Mouse (Mus musculus) MEL (cell line): ENCODE results near the gene Snx29. TPM values are rescaled to one million over a fixed set of nuclear protein-coding genes. Genes with fewer than 3 reads are reported as not detected.

Experiments used
- DNase-seq: peaks from one replicate; pipeline ENCODE4 v3.0.0; 2011; ENCODE audit warnings: low read depth, low spot score
- H3K27ac ChIP-seq: 2 replicates; pipeline ENCODE4 v1.5.1; 2012; ENCODE audit warnings: low read depth, mild to moderate bottlenecking, control low read depth, low read length, moderate library complexity; ENCODE audit not compliant: control insufficient read depth
- H3K27me3 ChIP-seq, 2 experiments: fragments of 150-350 bp in 1 of 2; sonication (generic) in 1 of 2; 2 replicates each; pipeline ENCODE4 v1.6.1; 2012; ENCODE audit warnings: low read length in 2 of 2, mild to moderate bottlenecking in 2 of 2, improper control_type of control experiment in 1 of 2, moderate library complexity in 1 of 2; ENCODE audit not compliant: insufficient read depth in 2 of 2, control insufficient read depth in 1 of 2
- H3K36me3 ChIP-seq, 2 experiments: 2 replicates each; pipeline ENCODE4 v1.6.1; 2012 to 2014; ENCODE audit warnings: low read length in 2 of 2, improper control_type of control experiment in 1 of 2, inconsistent platforms in 1 of 2, mild to moderate bottlenecking in 1 of 2; ENCODE audit not compliant: insufficient read depth in 2 of 2, control insufficient read depth in 1 of 2
- H3K4me1 ChIP-seq, 2 experiments: fragments of 150-350 bp in 1 of 2; sonication (generic) in 1 of 2; 2 replicates each; pipeline ENCODE4 v1.6.1; 2012; ENCODE audit warnings: low read length in 2 of 2, improper control_type of control experiment in 1 of 2, mild to moderate bottlenecking in 1 of 2; ENCODE audit not compliant: insufficient read depth in 2 of 2, control insufficient read depth in 1 of 2
- H3K4me3 ChIP-seq, 2 experiments: fragments of 150-350 bp in 1 of 2; sonication (generic) in 1 of 2; 2 replicates each; pipeline ENCODE4 v1.5.1; 2012; ENCODE audit warnings: low read depth in 2 of 2, low read length in 2 of 2, mild to moderate bottlenecking in 2 of 2, moderate library complexity in 2 of 2, control low read depth in 1 of 2, improper control_type of control experiment in 1 of 2; ENCODE audit not compliant: control insufficient read depth in 1 of 2, insufficient read depth in 1 of 2
- H3K79me2 ChIP-seq: 2 replicates; pipeline ENCODE4 v1.6.1; 2012; ENCODE audit warnings: mild to moderate bottlenecking, low read length, moderate library complexity; ENCODE audit not compliant: control insufficient read depth, poor library complexity, insufficient read depth
- H3K9ac ChIP-seq: 2 replicates; pipeline ENCODE4 v1.6.1; 2012; ENCODE audit warnings: low read depth, mild to moderate bottlenecking, control low read depth, low read length, moderate library complexity; ENCODE audit not compliant: control insufficient read depth, poor library complexity, severe bottlenecking
- H3K9me3 ChIP-seq: fragments of 150-350 bp; sonication (generic); replicated peaks from 2 replicates; pipeline ENCODE4 v1.6.1; 2012; ENCODE audit warnings: mild to moderate bottlenecking, low read length, improper control_type of control experiment, moderate library complexity; ENCODE audit not compliant: insufficient read depth
- BHLHE40 ChIP-seq: IDR thresholded peaks from 2 replicates; pipeline ENCODE4 v1.6.1; 2012; ENCODE audit warnings: low read depth, mild to moderate bottlenecking, inconsistent platforms, low read length, improper control_type of control experiment, borderline replicate concordance
- CHD1 ChIP-seq: IDR thresholded peaks from 2 replicates; pipeline ENCODE4 v1.6.1; 2012; ENCODE audit warnings: low read depth, mild to moderate bottlenecking, inconsistent platforms, low read length, improper control_type of control experiment
- CTCF ChIP-seq, 3 experiments: IDR thresholded peaks in 2 of 3; conservative IDR thresholded peaks in 1 of 3; 2 replicates each; pipeline ENCODE4 v1.5.1; 2011 to 2012; ENCODE audit warnings: low read length in 3 of 3, low read depth in 2 of 3, mild to moderate bottlenecking in 2 of 3, improper control_type of control experiment in 1 of 3, inconsistent platforms in 1 of 3, mixed read lengths in 1 of 3, moderate library complexity in 1 of 3; ENCODE audit not compliant: control insufficient read depth in 1 of 3, insufficient read depth in 1 of 3, poor library complexity in 1 of 3, severe bottlenecking in 1 of 3
- E2F4 ChIP-seq: IDR thresholded peaks from 2 replicates; pipeline ENCODE4 v1.6.1; 2011; ENCODE audit warnings: low read depth, low read length, improper control_type of control experiment, borderline replicate concordance
- ETS1 ChIP-seq: IDR thresholded peaks from 2 replicates; pipeline ENCODE4 v1.6.1; 2012; ENCODE audit warnings: low read depth, mild to moderate bottlenecking, inconsistent platforms, low read length, improper control_type of control experiment, moderate library complexity
- GABPA ChIP-seq: IDR thresholded peaks from 2 replicates; pipeline ENCODE4 v1.6.1; 2012; ENCODE audit warnings: low read depth, mild to moderate bottlenecking, inconsistent platforms, low read length, improper control_type of control experiment, moderate library complexity
- JUND ChIP-seq: IDR thresholded peaks from 2 replicates; pipeline ENCODE4 v1.6.1; 2011; ENCODE audit warnings: low read depth, mild to moderate bottlenecking, improper control_type of control experiment, low read length
- MAFK ChIP-seq: IDR thresholded peaks from 2 replicates; pipeline ENCODE4 v1.6.1; 2011; ENCODE audit warnings: low read depth, mild to moderate bottlenecking, low read length, improper control_type of control experiment, borderline replicate concordance
- MAZ ChIP-seq: IDR thresholded peaks from 2 replicates; pipeline ENCODE4 v1.6.1; 2012; ENCODE audit warnings: low read depth, mild to moderate bottlenecking, inconsistent platforms, low read length, improper control_type of control experiment
- MEF2A ChIP-seq: IDR thresholded peaks from 2 replicates; pipeline ENCODE4 v1.6.1; 2014; ENCODE audit warnings: low read depth, mild to moderate bottlenecking, inconsistent platforms, low read length, improper control_type of control experiment; ENCODE audit not compliant: poor library complexity, insufficient replicate concordance, severe bottlenecking; ENCODE audit errors: extremely low read depth
- MYB ChIP-seq: IDR thresholded peaks from 2 replicates; pipeline ENCODE4 v1.6.1; 2011; ENCODE audit warnings: mild to moderate bottlenecking, low read depth, low read length, improper control_type of control experiment
- MYC ChIP-seq: IDR thresholded peaks from 2 replicates; pipeline ENCODE4 v1.6.1; 2011; ENCODE audit warnings: low read depth, mild to moderate bottlenecking, low read length, improper control_type of control experiment, moderate library complexity
- POLR2A ChIP-seq, 2 experiments: IDR thresholded peaks; 2 replicates each; pipeline ENCODE4 v1.6.1; 2011 to 2012; ENCODE audit warnings: low read length in 2 of 2, mild to moderate bottlenecking in 2 of 2, control low read depth in 1 of 2, improper control_type of control experiment in 1 of 2, low read depth in 1 of 2, moderate library complexity in 1 of 2; ENCODE audit not compliant: control insufficient read depth in 1 of 2, insufficient read depth in 1 of 2, poor library complexity in 1 of 2
- POLR2AphosphoS2 ChIP-seq: IDR thresholded peaks from 2 replicates; pipeline ENCODE4 v1.6.1; 2011; ENCODE audit warnings: low read length, improper control_type of control experiment
- POLR2AphosphoS5 ChIP-seq: IDR thresholded peaks from 2 replicates; pipeline ENCODE4 v1.6.1; 2012; ENCODE audit warnings: low read depth, borderline replicate concordance, mild to moderate bottlenecking, inconsistent platforms, low read length, moderate library complexity, mixed read lengths
- RAD21 ChIP-seq: IDR thresholded peaks from 2 replicates; pipeline ENCODE4 v1.6.1; 2011; ENCODE audit warnings: mild to moderate bottlenecking, low read depth, low read length, improper control_type of control experiment
- SMC3 ChIP-seq: IDR thresholded peaks from 2 replicates; pipeline ENCODE4 v1.6.1; 2011; ENCODE audit warnings: low read depth, low read length, improper control_type of control experiment
- TAL1 ChIP-seq: IDR thresholded peaks from 2 replicates; pipeline ENCODE4 v1.6.1; 2012; ENCODE audit warnings: mild to moderate bottlenecking, inconsistent platforms, low read length, moderate library complexity, mixed read lengths
- UBTF ChIP-seq: IDR thresholded peaks from 2 replicates; pipeline ENCODE4 v1.6.1; 2012; ENCODE audit warnings: low read depth, mild to moderate bottlenecking, inconsistent platforms, low read length, improper control_type of control experiment, moderate library complexity, borderline replicate concordance; ENCODE audit not compliant: insufficient read depth
- USF1 ChIP-seq: IDR thresholded peaks from 2 replicates; pipeline ENCODE4 v1.6.1; 2014; ENCODE audit warnings: low read depth, mild to moderate bottlenecking, inconsistent platforms, low read length, improper control_type of control experiment, moderate library complexity
- ZC3H11A ChIP-seq: IDR thresholded peaks from 2 replicates; pipeline ENCODE4 v1.6.1; 2012; ENCODE audit warnings: low read depth, mild to moderate bottlenecking, inconsistent platforms, low read length, improper control_type of control experiment
- ZKSCAN1 ChIP-seq: IDR thresholded peaks from 2 replicates; pipeline ENCODE4 v1.6.1; 2012; ENCODE audit warnings: low read depth, mild to moderate bottlenecking, inconsistent platforms, low read length, improper control_type of control experiment, moderate library complexity
- ZNF384 ChIP-seq: IDR thresholded peaks from 2 replicates; pipeline ENCODE4 v1.6.1; 2012; ENCODE audit warnings: low read depth, mild to moderate bottlenecking, inconsistent platforms, low read length, improper control_type of control experiment
- polyA plus RNA-seq, 2 experiments: library from polyadenylated mRNA; stranded (reverse) in 1 of 2; unstranded in 1 of 2; fragments of >175 nt in 1 of 2; fragments of >200 nt in 1 of 2; gene quantifications; 2 replicates each; pipeline versions ENCODE4 v1.2.1 to v1.2.4; 2012; ENCODE audit warnings: low replicate concordance in 2 of 2, low read depth in 1 of 2; ENCODE audit not compliant: insufficient read length in 2 of 2, insufficient read depth in 1 of 2, missing spikeins in 1 of 2
- total RNA-seq: library from RNA; depleted of rRNA; stranded (reverse); fragments of 300-350 nt; gene quantifications from 2 replicates; pipeline ENCODE4 v1.2.3, GENCODE M21; 2012

Snx29 gene
- total and polyA plus RNA-seq, 3 experiments: 0.72 to 0.73 TPM; not detected in 1

- TF ChIP-seq MYC (no peak), ETS1 (no peak), POLR2AphosphoS5 (no peak), MEF2A (no peak), MAFK (no peak), JUND (no peak), E2F4 (no peak), POLR2A (IDR thresholded peaks at IDR 0.05; ENCODE audit: control insufficient read depth in 1 of 2, insufficient read depth in 1 of 2, low read depth in 1 of 2, low read length in 2 of 2, poor library complexity in 1 of 2) (no peak), ZKSCAN1 (no peak), POLR2AphosphoS2 (no peak), CHD1 (no peak), ZNF384 (no peak)
- no peak overlapping the region for H3K9ac ChIP-seq
- no peaks in the 10 kb centered on the region for H3K4me1 ChIP-seq
- H3K27me3 ChIP-seq: no peaks in the 10 kb centered on the region
- H3K4me3 ChIP-seq: no peak overlapping the region
- no peaks in the 10 kb centered on the region for H3K79me2 ChIP-seq
- no peaks in the 10 kb centered on the region for H3K36me3 ChIP-seq
- no peaks in the 10 kb centered on the region for H3K9me3 ChIP-seq
- no peak overlapping the region for H3K27ac ChIP-seq
- no peak for DNase-seq
Observed at GRCm38 (mm10) chr16:11783337-11783736, 460.6 kb downstream of the Snx29 start.

GRCm38 (mm10) chr16:11784354-11784753 lies 461.6 kb downstream of the Snx29 start:
- H3K27ac ChIP-seq: no peak overlapping the region
- H3K9me3 ChIP-seq: no peaks in the 10 kb centered on the region
- no peaks in the 10 kb centered on the region for H3K79me2 ChIP-seq
- no peak for TF ChIP-seq MYC
- no peak for TF ChIP-seq RAD21
- TF ChIP-seq ZC3H11A: no peak
- no peak for TF ChIP-seq POLR2AphosphoS2
- TF ChIP-seq MAFK: no peak
- TF ChIP-seq MYB: no peak
- no peak for TF ChIP-seq USF1
- no peak for TF ChIP-seq SMC3
- TF ChIP-seq UBTF: no peak
- TF ChIP-seq MAZ: no peak
- no peak for TF ChIP-seq CTCF (IDR thresholded peaks at IDR 0.05 in 2 of 3, conservative IDR thresholded peaks at IDR 0.05 in 1 of 3; ENCODE audit: control insufficient read depth in 1 of 3, insufficient read depth in 1 of 3, low read depth in 2 of 3, low read length in 3 of 3, poor library complexity in 1 of 3, severe bottlenecking in 1 of 3)
- no peak for TF ChIP-seq POLR2AphosphoS5
- TF ChIP-seq GABPA: no peak
- TF ChIP-seq TAL1: no peak
- TF ChIP-seq BHLHE40: no peak
- no peak overlapping the region for H3K9ac ChIP-seq
- no peak for DNase-seq
- no peaks in the 10 kb centered on the region for H3K36me3 ChIP-seq
- H3K4me3 ChIP-seq: no peak overlapping the region
- no peaks in the 10 kb centered on the region for H3K27me3 ChIP-seq
- no peaks in the 10 kb centered on the region for H3K4me1 ChIP-seq
